Mouse (Mus musculus): ENCODE measurements at regions not wholly inside any gene's neighbourhood (a gene's known extent, or its start where the extent isn't known, plus 50 kb on each side); places are given as distances from the start of the nearest gene placed in this dataset.

GRCm38 (mm10) chr10:15172558-15172957 is 454.5 kb upstream of the Gje1 start:
- no peak for DNase-seq (ENCODE audit: low spot score)
- Histone ChIP-seq H3K9me3 (ENCODE audit: control insufficient read depth, low read length) (no peaks in the 10 kb centered on the region), H3K4me1 (replicated peaks; ENCODE audit: control insufficient read depth, insufficient read depth, low read length) (no peaks in the 10 kb centered on the region), H3K27me3 (ENCODE audit: control insufficient read depth, insufficient read depth, low read length) (no peaks in the 10 kb centered on the region), H3K27ac (no peak overlapping the region), H3K4me2 (replicated peaks) (no peak overlapping the region), H3K4me3 (replicated peaks; ENCODE audit: low read length) (no peak overlapping the region), H3K9ac (no peak overlapping the region), H3K36me3 (replicated peaks; ENCODE audit: control insufficient read depth, insufficient read depth) (no peaks in the 10 kb centered on the region)
- no peak for ATAC-seq (ENCODE audit: low FRiP score)
- WGBS: 53% methylated on average over 1 of the region's 1 CpGs

- H3K4me1 ChIP-seq (replicated peaks; ENCODE audit: control insufficient read depth, insufficient read depth, low read length): no peaks in the 10 kb centered on the region
- H3K36me3 ChIP-seq (replicated peaks; ENCODE audit: control insufficient read depth, insufficient read depth): no peaks in the 10 kb centered on the region
- ATAC-seq (ENCODE audit: low FRiP score): no peak
- H3K27ac ChIP-seq: no peak overlapping the region
- no peaks in the 10 kb centered on the region for H3K9me3 ChIP-seq (ENCODE audit: control insufficient read depth, low read length)
- DNase-seq (ENCODE audit: low spot score): no peak
- no peak overlapping the region for H3K4me2 ChIP-seq (replicated peaks)
- no peak overlapping the region for H3K4me3 ChIP-seq (replicated peaks; ENCODE audit: low read length)
- no peaks in the 10 kb centered on the region for H3K27me3 ChIP-seq (ENCODE audit: control insufficient read depth, insufficient read depth, low read length)
- no peak overlapping the region for H3K9ac ChIP-seq
- WGBS: 78% methylated on average over 2 of the region's 2 CpGs
Measured at GRCm38 (mm10) chr10:15140703-15141102, 422.7 kb upstream of the Gje1 start.

Measured in hindbrain, embryonic 14.5 days (tissue).